Mouse (Mus musculus) heart, adult 2 months (tissue): ENCODE results near the gene Rai14.

Source experiments
- CTCF ChIP-seq: fragments of 200-600 bp; IDR thresholded peaks from 2 replicates; pipeline ENCODE4 v1.8.1; 2022; ENCODE audit warnings: antibody characterized with exemption, mild to moderate bottlenecking, moderate library complexity
- EP300 ChIP-seq: fragments of 200-500 bp; IDR thresholded peaks from 2 replicates; pipeline ENCODE4 v1.6.1; 2011; ENCODE audit warnings: low read depth, low read length, control low read depth; ENCODE audit not compliant: insufficient read depth
- POLR2A ChIP-seq: fragments of 200-500 bp; IDR thresholded peaks from 2 replicates; pipeline ENCODE4 v1.6.1; 2011; ENCODE audit warnings: mild to moderate bottlenecking, low read depth, low read length, control low read depth; ENCODE audit not compliant: insufficient read depth

- TF ChIP-seq EP300 (no peak), CTCF (no peak), POLR2A (no peak)
These were observed 2.1 kb downstream of the Rai14 start for GRCm38 (mm10) chr15:10712288-10712687.
